ENCODE assay signal across 10 mouse cellular contexts in genomic region chr4:116799901-116800300, GRCm38 (mm10). TPM values are rescaled to one million over a fixed set of nuclear protein-coding genes. Genes with fewer than 3 reads are reported as not detected.
DNase-seq lines count a peak whose midpoint lies in the region; ATAC-seq and TF ChIP-seq lines count a peak whose summit lies in the region.
"Had no signal": no experiment of that assay in that cellular context is flagged by ENCODE, and none has a peak within 500 bp of the region (broad histone marks: within the 10 kb centered on the region; RNA-seq: fewer than 3 reads in every experiment).

No protein-coding gene starts in this region.

- 36% methylated on average over 5 of the region's 5 CpGs for WGBS in lung, adult 2 months

- H3K4me1 ChIP-seq in lung, adult 2 months (ENCODE audit: control insufficient read depth, insufficient read depth, low read length): peaks cover 3% of the 10 kb centered on the region

- no peak for TF ChIP-seq POLR2A in lung, adult 2 months (IDR thresholded peaks at IDR 0.05; ENCODE audit: borderline replicate concordance, extremely low read depth, low read depth, low read length)

- peak; percentile 17; the same call in 1 of the 2 replicates for TF ChIP-seq CTCF in lung, adult 2 months (IDR thresholded peaks at IDR 0.05; ENCODE audit: insufficient read depth, low read length)

- H3K4me3 ChIP-seq in lung, adult 2 months (replicated peaks; ENCODE audit: extremely low read depth, low read depth, low read length): no peak overlapping the region
- H3K4me3 ChIP-seq: intestine, embryonic 15.5 days had no signal

- peak; percentile 96 for ATAC-seq in megakaryocyte progenitor cell, adult 5-6 weeks (replicated peaks; ENCODE audit: poor library complexity)
- ATAC-seq: intestine, embryonic 15.5 days had no signal

- DNase-seq in adrenal gland, postnatal 10 days: peak; percentile 24
- DNase-seq in adrenal gland, adult (ENCODE audit: inconsistent age in 2 of 2, low spot score in 1 of 2): no peak
- DNase-seq in lung, adult 2 months: no peak
- no peak for DNase-seq in lung, adult 18-20 months
- peak; percentile 42 for DNase-seq in c-Kit-positive CD71-positive TER-119-positive erythroid progenitor cells, embryonic 14.5 days (ENCODE audit: low spot score)
- DNase-seq in gastrocnemius, postnatal 4 days (ENCODE audit: low spot score in 2 of 2): no peak
- DNase-seq in frontal cortex, postnatal 36 days (ENCODE audit: low spot score in 2 of 2): no peak

RNA-seq across cellular contexts. Expression of gene Toe1, which starts 7.5 kb away (rescaled TPM):
- 10 to 100 TPM; 16.2 to 19.4 TPM for total RNA-seq in adrenal gland, postnatal 10 days (2021)
- polyA plus RNA-seq in lung, adult 2 months (2012; rRNA removed): 17.4 and 22.1 TPM in 2 replicates
- total RNA-seq in megakaryocyte progenitor cell, adult 5-6 weeks (2015): 17.4 and 18.2 TPM in 2 replicates
- 33.9 and 42.0 TPM in 2 replicates for total RNA-seq in megakaryocyte progenitor cell, adult 5-6 weeks (2017)
- 10 to 100 TPM; 15.2 to 15.9 TPM for total RNA-seq in gastrocnemius, postnatal 4 days (2021)

RNA-seq across cellular contexts. Expression of gene Mutyh, which starts 7.6 kb away (rescaled TPM):
- 1 to 10 TPM; 4.2 to 4.7 TPM for total RNA-seq in adrenal gland, postnatal 10 days (2021)
- polyA plus RNA-seq in lung, adult 2 months (2012; rRNA removed): 7.5 and 7.6 TPM in 2 replicates
- 10.7 and 13.3 TPM in 2 replicates for total RNA-seq in megakaryocyte progenitor cell, adult 5-6 weeks (2015)
- total RNA-seq in megakaryocyte progenitor cell, adult 5-6 weeks (2017): 5.2 and 8.4 TPM in 2 replicates
- 1 to 10 TPM; 3.9 to 5.5 TPM for total RNA-seq in gastrocnemius, postnatal 4 days (2021)

RNA-seq across cellular contexts. Expression of gene Hpdl, which starts 21.6 kb away (rescaled TPM):
- 1 to 10 TPM; 5.2 to 9.2 TPM for total RNA-seq in adrenal gland, postnatal 10 days (2021)
- 0.53 and 0.69 TPM in 2 replicates for polyA plus RNA-seq in lung, adult 2 months (2012; rRNA removed)
- 0.10 TPM in 1 of 2 replicates, not detected in the other for total RNA-seq in megakaryocyte progenitor cell, adult 5-6 weeks (2015)
- total RNA-seq in megakaryocyte progenitor cell, adult 5-6 weeks (2017): 0.27 TPM in 1 of 2 replicates, not detected in the other
- 1 to 10 TPM in 1 of 2 experiments, under 1 TPM in 1; 0.57 to 1.1 TPM for total RNA-seq in gastrocnemius, postnatal 4 days (2021)
- polyA plus RNA-seq: macrophage had no signal

Comparison
In these comparisons a context has a peak if more than half of its experiments do, and no peak if none do; other contexts are left out.
1. DNase-seq: peak in adrenal gland, postnatal 10 days (single experiment) and c-Kit-positive CD71-positive TER-119-positive erythroid progenitor cells, embryonic 14.5 days (single experiment); none in adrenal gland, adult (0 of 2), lung, adult 2 months (single experiment), lung, adult 18-20 months (0 of 2), gastrocnemius, postnatal 4 days (0 of 2) and frontal cortex, postnatal 36 days (0 of 2).